Mouse (Mus musculus) G1E (cell line): ENCODE results near the gene Dach2.

Source experiments
- CTCF ChIP-seq: IDR thresholded peaks from 2 replicates; pipeline ENCODE4 v1.5.1; 2012; ENCODE audit warnings: low read depth, low read length, inconsistent platforms, mixed read lengths
- GATA1 ChIP-seq: IDR thresholded peaks from 2 replicates; pipeline ENCODE4 v1.6.1; 2012; ENCODE audit warnings: borderline replicate concordance, low read length, inconsistent platforms, mixed read lengths
- GATA2 ChIP-seq: IDR thresholded peaks from 2 replicates; pipeline ENCODE4 v1.6.1; 2012; ENCODE audit warnings: low read depth, low read length, inconsistent platforms, borderline replicate concordance
- POLR2AphosphoS5 ChIP-seq: IDR thresholded peaks from 2 replicates; pipeline ENCODE4 v1.6.1; 2012; ENCODE audit warnings: low read depth, low read length, inconsistent platforms; ENCODE audit not compliant: insufficient replicate concordance
- TAL1 ChIP-seq: conservative IDR thresholded peaks from 2 replicates; pipeline ENCODE4 v1.6.1; 2012; ENCODE audit warnings: low read depth, low read length, inconsistent platforms, mixed read lengths

DNA sequence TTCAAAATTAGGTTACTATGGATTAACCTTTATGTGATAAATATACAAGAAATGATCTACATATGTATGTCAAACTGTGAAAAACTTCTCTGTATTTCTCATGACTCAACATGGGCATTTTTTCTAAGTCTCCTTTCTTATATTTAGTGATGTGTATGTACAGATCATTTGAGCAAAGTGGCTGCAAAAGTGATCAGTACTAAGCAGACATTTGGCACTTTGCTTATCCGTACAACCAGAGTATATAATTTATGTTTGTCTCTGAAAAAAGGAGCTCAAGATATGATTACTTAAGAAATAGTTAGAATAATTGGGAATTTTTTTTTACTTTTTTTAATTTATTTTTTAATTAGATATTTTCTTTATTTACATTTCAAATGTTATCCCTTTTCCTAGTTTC is 111.4 kb downstream of the Dach2 start:
- no peak for TF ChIP-seq GATA1
- TF ChIP-seq CTCF, result no peak
- no peak for TF ChIP-seq GATA2
- TF ChIP-seq TAL1, result no peak
- no peak for TF ChIP-seq POLR2AphosphoS5
